Mouse (Mus musculus) neural tube, embryonic 15.5 days (tissue): Measurements from ENCODE around the gene Rps6kl1. TPM values are rescaled to one million over a fixed set of nuclear protein-coding genes. Genes with fewer than 3 reads are reported as not detected.

Experiments used
- ATAC-seq: fragments of 200-750 bp; cut with Nextera tagmentation; 2 replicates; pipeline ENCODE4 v1.8.0; 2017; ENCODE audit warnings: mild to moderate bottlenecking, moderate TSS enrichment, moderate library complexity; ENCODE audit not compliant: low FRiP score
- H3K27ac ChIP-seq: fragments of 300-500 bp; sonication (generic); replicated peaks from 2 replicates; pipeline ENCODE4 v1.5.1; 2015; ENCODE audit warnings: mild to moderate bottlenecking, inconsistent platforms
- H3K27me3 ChIP-seq: fragments of 300-500 bp; sonication (generic); replicated peaks from 2 replicates; pipeline ENCODE4 v1.6.1; 2015; ENCODE audit warnings: inconsistent platforms
- H3K36me3 ChIP-seq: fragments of 300-500 bp; sonication (generic); 2 replicates; pipeline ENCODE4 v1.6.1; 2015; ENCODE audit warnings: inconsistent platforms
- H3K4me1 ChIP-seq: fragments of 300-500 bp; sonication (generic); 2 replicates; pipeline ENCODE4 v1.6.1; 2015; ENCODE audit warnings: inconsistent platforms
- H3K4me2 ChIP-seq: fragments of 300-500 bp; sonication (generic); 2 replicates; pipeline ENCODE4 v1.6.1; 2015; ENCODE audit warnings: inconsistent platforms, mild to moderate bottlenecking, moderate library complexity
- H3K4me3 ChIP-seq: fragments of 300-500 bp; sonication (generic); replicated peaks from 2 replicates; pipeline ENCODE4 v1.5.1; 2015; ENCODE audit warnings: mild to moderate bottlenecking, inconsistent platforms
- H3K9ac ChIP-seq: fragments of 300-500 bp; sonication (generic); replicated peaks from 2 replicates; pipeline ENCODE4 v1.6.1; 2015; ENCODE audit warnings: mild to moderate bottlenecking, inconsistent platforms
- H3K9me3 ChIP-seq: fragments of 300-500 bp; sonication (generic); replicated peaks from 2 replicates; pipeline ENCODE4 v1.6.1; 2016; ENCODE audit warnings: inconsistent platforms
- WGBS: fragments of 180-500 bp; shearing (Covaris S2); methylation state at CpG from one replicate; pipeline ENCODE4 v1.1.7; 2015; ENCODE audit warnings: mixed read lengths; 5-methylcytosine and 5-hydroxymethylcytosine counted together
- polyA plus RNA-seq: library from polyadenylated mRNA; unstranded; fragments of >200 nt; fragmentation: Nextera tagmentation; extraction: Ambion mirVana; gene quantifications from 2 replicates; pipeline ENCODE4 v1.2.1, GENCODE M21; 2015

Rps6kl1 gene
- polyA plus RNA-seq, 1 experiment from 2014 or later, result 37.0 TPM

- Histone ChIP-seq H3K27ac (no peak overlapping the region), H3K4me1 (peaks cover 11% of the 10 kb centered on the region)
- no peak for ATAC-seq
Measured at GRCm38 (mm10) chr12:85095146-85095545, 55.9 kb downstream of the Rps6kl1 start.

GRCm38 (mm10) chr12:85094706-85095105 is 56.4 kb downstream of the Rps6kl1 start:
- H3K36me3 ChIP-seq, result no peaks in the 10 kb centered on the region
- no peak overlapping the region for H3K9ac ChIP-seq
- no peak overlapping the region for H3K27ac ChIP-seq
- ATAC-seq, result no peak
- H3K4me1 ChIP-seq, result peaks cover 11% of the 10 kb centered on the region
- no peaks in the 10 kb centered on the region for H3K9me3 ChIP-seq
- no peaks in the 10 kb centered on the region for H3K27me3 ChIP-seq
- WGBS, result 70% methylated on average over 10 of the region's 10 CpGs
- H3K4me3 ChIP-seq, result no peak overlapping the region
- no peak overlapping the region for H3K4me2 ChIP-seq

More at GRCm38 (mm10) chr12:85095146-85095545, 55.9 kb downstream of the Rps6kl1 start:
- no peak overlapping the region for H3K9ac ChIP-seq
- H3K4me2 ChIP-seq, result no peak overlapping the region
- WGBS, result 89% methylated on average over 11 of the region's 11 CpGs
- H3K4me3 ChIP-seq, result no peak overlapping the region
- no peaks in the 10 kb centered on the region for H3K36me3 ChIP-seq
- H3K27me3 ChIP-seq, result no peaks in the 10 kb centered on the region
- H3K9me3 ChIP-seq, result no peaks in the 10 kb centered on the region

GRCm38 (mm10) chr12:85094010-85094409 is 57.1 kb downstream of the Rps6kl1 start:
- H3K4me2 ChIP-seq, result no peak overlapping the region
- H3K4me3 ChIP-seq, result no peak overlapping the region
- H3K36me3 ChIP-seq, result peaks cover 3% of the 10 kb centered on the region; the same call in 1 of the 2 replicates
- ATAC-seq, result no peak; the same call in 1 of the 2 replicates
- WGBS, result 41% methylated on average over 14 of the region's 14 CpGs
- no peaks in the 10 kb centered on the region for H3K9me3 ChIP-seq
- no peaks in the 10 kb centered on the region for H3K27me3 ChIP-seq
- no peak overlapping the region for H3K27ac ChIP-seq
- peaks cover 11% of the 10 kb centered on the region for H3K4me1 ChIP-seq
- H3K9ac ChIP-seq, result no peak overlapping the region

GRCm38 (mm10) chr12:85092214-85092613 is 58.9 kb downstream of the Rps6kl1 start:
- no peaks in the 10 kb centered on the region for H3K9me3 ChIP-seq
- H3K4me1 ChIP-seq, result peaks cover 11% of the 10 kb centered on the region
- peaks cover 16% of the 10 kb centered on the region for H3K36me3 ChIP-seq
- WGBS, result 11% methylated on average over 3 of the region's 3 CpGs
- no peak overlapping the region for H3K9ac ChIP-seq
- no peaks in the 10 kb centered on the region for H3K27me3 ChIP-seq
- H3K4me3 ChIP-seq, result no peak overlapping the region
- H3K27ac ChIP-seq, result no peak overlapping the region
- no peak for ATAC-seq
- no peak overlapping the region for H3K4me2 ChIP-seq

GRCm38 (mm10) chr12:85091190-85091589 is 59.9 kb downstream of the Rps6kl1 start:
- H3K9me3 ChIP-seq, result no peaks in the 10 kb centered on the region
- no peak overlapping the region for H3K27ac ChIP-seq
- peaks cover 11% of the 10 kb centered on the region for H3K4me1 ChIP-seq
- no peak for ATAC-seq
- no peak overlapping the region for H3K4me2 ChIP-seq
- peaks cover 17% of the 10 kb centered on the region for H3K36me3 ChIP-seq
- no peaks in the 10 kb centered on the region for H3K27me3 ChIP-seq
- 90% methylated on average over 3 of the region's 3 CpGs for WGBS
- H3K9ac ChIP-seq, result no peak overlapping the region
- H3K4me3 ChIP-seq, result no peak overlapping the region

GRCm38 (mm10) chr12:85087845-85088244 is 63.2 kb downstream of the Rps6kl1 start:
- WGBS, result 88% methylated on average over 12 of the region's 12 CpGs
- ATAC-seq, result no peak

More at GRCm38 (mm10) chr12:85087845-85088244, 63.2 kb downstream of the Rps6kl1 start:
- H3K9me3 ChIP-seq, result no peaks in the 10 kb centered on the region
- H3K4me3 ChIP-seq, result no peak overlapping the region
- H3K9ac ChIP-seq, result no peak overlapping the region
- H3K4me1 ChIP-seq, result 0 out of 2 replicates have a peak, but pooled peaks cover 4% of the 10 kb centered on the region
- H3K27ac ChIP-seq, result no peak overlapping the region
- H3K4me2 ChIP-seq, result no peak overlapping the region
- no peaks in the 10 kb centered on the region for H3K27me3 ChIP-seq
- peaks cover 17% of the 10 kb centered on the region for H3K36me3 ChIP-seq

Other genes starting within 250 kb of the Rps6kl1 start
- gene Fcf1, start 180.4 kb downstream of the Rps6kl1 start, polyA plus RNA-seq, result 83.3 and 94.9 TPM in 2 replicates
- 28.1 and 29.6 TPM in 2 replicates for gene Arel1, start 180.4 kb downstream of the Rps6kl1 start, polyA plus RNA-seq
- 31.5 and 31.8 TPM in 2 replicates for gene Ylpm1, start 154.9 kb downstream of the Rps6kl1 start, polyA plus RNA-seq
- gene Prox2, start 40.5 kb downstream of the Rps6kl1 start, polyA plus RNA-seq, result 1.4 and 1.5 TPM in 2 replicates
- gene Dlst, start 40.4 kb downstream of the Rps6kl1 start, polyA plus RNA-seq, result 117 and 123 TPM in 2 replicates
- 9.5 and 11.1 TPM in 2 replicates for gene Pgf, start 26.5 kb upstream of the Rps6kl1 start, polyA plus RNA-seq
- 74.5 and 85.5 TPM in 2 replicates for gene Eif2b2, start 68.2 kb upstream of the Rps6kl1 start, polyA plus RNA-seq
- gene Mlh3, start 119.3 kb upstream of the Rps6kl1 start, polyA plus RNA-seq, result 8.5 and 9.0 TPM in 2 replicates
- gene Acyp1, start 137.2 kb upstream of the Rps6kl1 start, polyA plus RNA-seq, result 53.3 and 53.5 TPM in 2 replicates
- 1.4 TPM in 2 replicates for gene Zc2hc1c, start 137.3 kb upstream of the Rps6kl1 start, polyA plus RNA-seq
- gene Nek9, start 188.1 kb upstream of the Rps6kl1 start, polyA plus RNA-seq, result 9.5 and 12.2 TPM in 2 replicates
- gene Tmed10, start 223.6 kb upstream of the Rps6kl1 start, polyA plus RNA-seq, result 212 and 223 TPM in 2 replicates